ENCODE assay signal across 17 mouse cellular contexts in the genomic region with DNA sequence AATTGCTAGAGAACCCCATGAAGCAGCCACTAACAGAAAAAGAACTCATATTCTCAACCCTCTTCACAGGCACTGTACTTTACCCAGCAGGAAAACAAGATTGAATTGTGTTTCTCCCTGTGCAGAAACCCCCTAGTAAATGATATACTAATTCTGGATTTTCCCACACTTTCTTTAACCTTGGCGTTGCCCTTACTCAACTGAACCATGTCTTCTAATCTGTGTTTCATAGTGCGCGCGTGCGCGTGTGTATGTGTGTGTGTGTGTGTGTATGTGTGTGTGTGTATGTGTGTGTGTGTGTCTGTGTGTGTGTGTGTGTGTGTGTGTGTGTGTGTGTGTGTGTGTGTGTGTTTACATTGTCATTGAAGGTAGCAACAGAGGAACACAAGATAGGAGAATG.
"Had no signal": no experiment of that assay in that cellular context is flagged by ENCODE, and none has a peak within 500 bp of the region (broad histone marks: within the 10 kb centered on the region; RNA-seq: fewer than 3 reads in every experiment).

No protein-coding gene starts in this region.

- DNase-seq: layer of hippocampus, postnatal 36 days; liver, embryonic 13.5 days; lung, adult 2 months; lung, postnatal 14 days; retina, postnatal 1 day; thymus, adult 2 months; thymus, postnatal 14 days; thymus, postnatal 4 days had no signal

- H3K27ac ChIP-seq: hindbrain, postnatal 0 days; left cerebral cortex, adult 2 months; liver, embryonic 13.5 days; macrophage; midbrain, embryonic 12.5 days; midbrain, embryonic 15.5 days; neural tube, embryonic 12.5 days; neural tube, embryonic 15.5 days had no signal

- H3K27me3 ChIP-seq: liver, embryonic 13.5 days; midbrain, embryonic 12.5 days; midbrain, embryonic 15.5 days; neural tube, embryonic 12.5 days; neural tube, embryonic 15.5 days had no signal

- H3K9ac ChIP-seq: liver, embryonic 13.5 days; midbrain, embryonic 12.5 days; midbrain, embryonic 15.5 days; neural tube, embryonic 12.5 days; neural tube, embryonic 15.5 days had no signal

- H3K4me2 ChIP-seq: liver, embryonic 13.5 days; midbrain, embryonic 12.5 days; midbrain, embryonic 15.5 days; neural tube, embryonic 12.5 days; neural tube, embryonic 15.5 days had no signal

- H3K4me3 ChIP-seq: left cerebral cortex, adult 2 months; liver, embryonic 13.5 days; midbrain, embryonic 12.5 days; midbrain, embryonic 15.5 days; neural tube, embryonic 12.5 days; neural tube, embryonic 15.5 days had no signal

- H3K36me3 ChIP-seq: liver, embryonic 13.5 days; midbrain, embryonic 12.5 days; midbrain, embryonic 15.5 days; neural tube, embryonic 12.5 days; neural tube, embryonic 15.5 days had no signal

- H3K9me3 ChIP-seq: liver, embryonic 13.5 days; midbrain, embryonic 12.5 days; midbrain, embryonic 15.5 days; neural tube, embryonic 12.5 days; neural tube, embryonic 15.5 days had no signal

- ATAC-seq: hindbrain, postnatal 0 days; inflammation-experienced regulatory T-cells, adult 6 months; intestine, embryonic 16.5 days; midbrain, embryonic 15.5 days had no signal

- H3K4me1 ChIP-seq: liver, embryonic 13.5 days; midbrain, embryonic 12.5 days; midbrain, embryonic 15.5 days; neural tube, embryonic 12.5 days; neural tube, embryonic 15.5 days had no signal
